In genomic region chr3:107655491-107655890, GRCm38 (mm10) we compare ENCODE assay signal across 33 mouse cellular contexts. TPM values are rescaled to one million over a fixed set of nuclear protein-coding genes. Genes with fewer than 3 reads are reported as not detected.
DNase-seq lines count a peak whose midpoint lies in the region; ATAC-seq lines count a peak whose summit lies in the region.
"Had no signal": no experiment of that assay in that cellular context is flagged by ENCODE, and none has a peak within 500 bp of the region (broad histone marks: within the 10 kb centered on the region; RNA-seq: fewer than 3 reads in every experiment).

No protein-coding gene starts in this region.

- H3K4me2 ChIP-seq in kidney, embryonic 15.5 days = no peak overlapping the region
- H3K4me2 ChIP-seq: forebrain, embryonic 13.5 days; heart, embryonic 15.5 days; hindbrain, embryonic 13.5 days; limb, embryonic 15.5 days; liver, embryonic 15.5 days; lung, embryonic 14.5 days; midbrain, embryonic 15.5 days had no signal

- no peak overlapping the region for H3K9ac ChIP-seq in kidney, embryonic 15.5 days
- H3K9ac ChIP-seq: forebrain, embryonic 13.5 days; heart, embryonic 15.5 days; hindbrain, embryonic 13.5 days; limb, embryonic 15.5 days; liver, embryonic 15.5 days; lung, embryonic 14.5 days; midbrain, embryonic 15.5 days had no signal

- ATAC-seq in kidney, embryonic 15.5 days (replicated peaks; ENCODE audit: low FRiP score) = 0 out of 2 replicates have a peak, but pooled peaks have one; percentile 54
- ATAC-seq: forebrain, embryonic 13.5 days; intestine, embryonic 16.5 days; midbrain, embryonic 15.5 days; Patski had no signal

- no peak overlapping the region for H3K4me3 ChIP-seq in kidney, embryonic 15.5 days (replicated peaks)
- H3K4me3 ChIP-seq: forebrain, embryonic 13.5 days; heart, embryonic 15.5 days; hindbrain, embryonic 13.5 days; limb, embryonic 10.5 days; limb, embryonic 15.5 days; liver, embryonic 15.5 days; midbrain, embryonic 10.5 days; midbrain, embryonic 15.5 days had no signal

- H3K27me3 ChIP-seq in kidney, embryonic 15.5 days = no peaks in the 10 kb centered on the region
- H3K27me3 ChIP-seq: forebrain, embryonic 13.5 days; heart, embryonic 15.5 days; hindbrain, embryonic 13.5 days; limb, embryonic 15.5 days; liver, embryonic 15.5 days; midbrain, embryonic 15.5 days; Patski had no signal

- no peak overlapping the region for H3K27ac ChIP-seq in kidney, embryonic 15.5 days
- H3K27ac ChIP-seq: forebrain, embryonic 13.5 days; heart, embryonic 15.5 days; hindbrain, embryonic 13.5 days; limb, embryonic 10.5 days; limb, embryonic 15.5 days; liver, embryonic 15.5 days; midbrain, embryonic 10.5 days; midbrain, embryonic 15.5 days had no signal

- no peaks in the 10 kb centered on the region for H3K4me1 ChIP-seq in kidney, embryonic 15.5 days
- H3K4me1 ChIP-seq: forebrain, embryonic 13.5 days; hindbrain, embryonic 13.5 days; limb, embryonic 10.5 days; limb, embryonic 15.5 days; liver, embryonic 15.5 days; midbrain, embryonic 10.5 days; midbrain, embryonic 15.5 days had no signal

- no peaks in the 10 kb centered on the region for H3K9me3 ChIP-seq in kidney, embryonic 15.5 days (replicated peaks)
- H3K9me3 ChIP-seq: heart, embryonic 15.5 days; hindbrain, embryonic 13.5 days; limb, embryonic 10.5 days; limb, embryonic 15.5 days; liver, embryonic 15.5 days; midbrain, embryonic 10.5 days; midbrain, embryonic 15.5 days had no signal

- 41% methylated on average over 3 of the region's 3 CpGs for WGBS in kidney, embryonic 15.5 days

- DNase-seq in embryo, embryonic 10.5 days (ENCODE audit: low spot score) = peak; percentile 23
- DNase-seq in embryo, embryonic 9.5 days (ENCODE audit: extremely low spot score) = no peak
- no peak for DNase-seq in kidney, postnatal 4 days
- DNase-seq in 3T3-L1 (ENCODE audit: low read depth, low spot score) = peak; percentile 24
- peak; percentile 30 for DNase-seq in mesoderm, embryonic 11.5 days (ENCODE audit: low read depth, low spot score)
- no peak for DNase-seq in heart, postnatal 10 days
- DNase-seq: adrenal gland, postnatal 14 days; cerebellum, adult 11-12 months; cerebellum, adult 9-11 months; gastrocnemius, postnatal 10 days; heart, postnatal 4 days; layer of hippocampus, adult 9-11 months; lung, embryonic 14.5 days; lung, postnatal 14 days; thymus, postnatal 14 days had no signal

- peaks cover 23% of the 10 kb centered on the region for H3K36me3 ChIP-seq in kidney, embryonic 15.5 days

- intact Hi-C loops in heart, postnatal 10 days (cut with DNase I) = no loop called here

RNA-seq across cellular contexts. Expression of gene Strip1, which starts 24.0 kb away (rescaled TPM):
- 45.0 and 46.4 TPM in 2 replicates for polyA plus RNA-seq in kidney, embryonic 15.5 days (2015; fragmentation: Nextera tagmentation; extraction: Ambion mirVana)
- total RNA-seq in heart, postnatal 10 days (2021) = 10 to 100 TPM; 26.4 to 31.4 TPM

RNA-seq across cellular contexts. Expression of gene Gm10961, which starts 24.4 kb away (rescaled TPM):
- not detected in 2 replicates for polyA plus RNA-seq in kidney, embryonic 15.5 days (2015; fragmentation: Nextera tagmentation; extraction: Ambion mirVana)
- not detected for total RNA-seq in heart, postnatal 10 days (2021)
- total RNA-seq: adrenal gland, postnatal 14 days; gastrocnemius, postnatal 10 days; granulocyte monocyte progenitor cell, adult 5-6 weeks; heart, postnatal 4 days; left cerebral cortex, postnatal 10 days; MEL had no signal
- polyA plus RNA-seq: embryonic facial prominence, embryonic 11.5 days; forebrain, embryonic 13.5 days; heart, embryonic 15.5 days; hindbrain, embryonic 13.5 days; intestine, embryonic 16.5 days; limb, embryonic 10.5 days; limb, embryonic 15.5 days; liver, embryonic 15.5 days; lung, embryonic 14.5 days; midbrain, embryonic 10.5 days; midbrain, embryonic 15.5 days; Patski; small intestine, adult 2 months; stomach, embryonic 14.5 days; urinary bladder, adult 2 months had no signal

RNA-seq across cellular contexts. Expression of gene Ahcyl1, which starts 40.9 kb away (rescaled TPM):
- polyA plus RNA-seq in kidney, embryonic 15.5 days (2015; fragmentation: Nextera tagmentation; extraction: Ambion mirVana) = 92.7 and 94.5 TPM in 2 replicates
- total RNA-seq in heart, postnatal 10 days (2021) = 100 to 1,000 TPM in 1 of 2 experiments, 10 to 100 TPM in 1; 88.7 to 104 TPM

Comparison
In these comparisons a context has a peak if more than half of its experiments do, and no peak if none do; other contexts are left out.
1. DNase-seq: peak in embryo, embryonic 10.5 days (single experiment), 3T3-L1 (single experiment) and mesoderm, embryonic 11.5 days (single experiment); none in embryo, embryonic 9.5 days (single experiment), kidney, postnatal 4 days (0 of 2) and heart, postnatal 10 days (0 of 2).